Mouse (Mus musculus) stomach, embryonic 16.5 days (tissue): ENCODE measurements around the gene Tapbp. TPM values are rescaled to one million over a fixed set of nuclear protein-coding genes. Genes with fewer than 3 reads are reported as not detected.

Source experiments
- ATAC-seq: fragments of 200-750 bp; cut with Nextera tagmentation; 2 replicates; pipeline ENCODE4 v1.8.0; 2017; ENCODE audit warnings: moderate number of reproducible peaks, moderate TSS enrichment; ENCODE audit not compliant: insufficient read depth, low FRiP score
- H3K27ac ChIP-seq: fragments of 300-500 bp; sonication (generic); 2 replicates; pipeline ENCODE4 v1.5.1; 2014; ENCODE audit warnings: low read length
- H3K27me3 ChIP-seq: fragments of 300-500 bp; sonication (generic); 2 replicates; pipeline ENCODE4 v1.6.1; 2014; ENCODE audit warnings: low read length, control low read depth, mixed read lengths; ENCODE audit not compliant: control insufficient read depth, insufficient read depth
- H3K36me3 ChIP-seq: fragments of 300-500 bp; sonication (generic); 2 replicates; pipeline ENCODE4 v1.6.1; 2014; ENCODE audit warnings: low read length; ENCODE audit not compliant: control insufficient read depth, insufficient read depth
- H3K4me1 ChIP-seq: fragments of 300-500 bp; sonication (generic); 2 replicates; pipeline ENCODE4 v1.6.1; 2014; ENCODE audit warnings: low read length, control low read depth, mixed read lengths; ENCODE audit not compliant: control insufficient read depth, insufficient read depth
- H3K4me2 ChIP-seq: fragments of 300-500 bp; sonication (generic); 2 replicates; pipeline ENCODE4 v1.6.1; 2014; ENCODE audit warnings: low read depth, low read length, mixed read lengths
- H3K4me3 ChIP-seq: fragments of 300-500 bp; sonication (generic); replicated peaks from 2 replicates; pipeline ENCODE4 v1.5.1; 2014; ENCODE audit warnings: mild to moderate bottlenecking, low read length
- H3K9ac ChIP-seq: fragments of 300-500 bp; sonication (generic); 2 replicates; pipeline ENCODE4 v1.6.1; 2014; ENCODE audit warnings: low read length
- H3K9me3 ChIP-seq: fragments of 300-500 bp; sonication (generic); replicated peaks from 2 replicates; pipeline ENCODE4 v1.6.1; 2016; ENCODE audit warnings: low read length, control low read depth; ENCODE audit not compliant: control insufficient read depth
- WGBS: fragments of 180-500 bp; shearing (Covaris S2); extraction: QIAGEN DNeasy Blood & Tissue Kit; methylation state at CpG from one replicate; pipeline ENCODE4 v1.1.7; 2014; 5-methylcytosine and 5-hydroxymethylcytosine counted together
- polyA plus RNA-seq: library from polyadenylated mRNA; unstranded; fragments of >200 nt; fragmentation: Nextera tagmentation; extraction: Ambion mirVana; gene quantifications from 2 replicates; pipeline ENCODE4 v1.2.1, GENCODE M21; 2015

Gene Tapbp
- polyA plus RNA-seq, 1 experiment from 2014 or later = 58.4 TPM

DNA sequence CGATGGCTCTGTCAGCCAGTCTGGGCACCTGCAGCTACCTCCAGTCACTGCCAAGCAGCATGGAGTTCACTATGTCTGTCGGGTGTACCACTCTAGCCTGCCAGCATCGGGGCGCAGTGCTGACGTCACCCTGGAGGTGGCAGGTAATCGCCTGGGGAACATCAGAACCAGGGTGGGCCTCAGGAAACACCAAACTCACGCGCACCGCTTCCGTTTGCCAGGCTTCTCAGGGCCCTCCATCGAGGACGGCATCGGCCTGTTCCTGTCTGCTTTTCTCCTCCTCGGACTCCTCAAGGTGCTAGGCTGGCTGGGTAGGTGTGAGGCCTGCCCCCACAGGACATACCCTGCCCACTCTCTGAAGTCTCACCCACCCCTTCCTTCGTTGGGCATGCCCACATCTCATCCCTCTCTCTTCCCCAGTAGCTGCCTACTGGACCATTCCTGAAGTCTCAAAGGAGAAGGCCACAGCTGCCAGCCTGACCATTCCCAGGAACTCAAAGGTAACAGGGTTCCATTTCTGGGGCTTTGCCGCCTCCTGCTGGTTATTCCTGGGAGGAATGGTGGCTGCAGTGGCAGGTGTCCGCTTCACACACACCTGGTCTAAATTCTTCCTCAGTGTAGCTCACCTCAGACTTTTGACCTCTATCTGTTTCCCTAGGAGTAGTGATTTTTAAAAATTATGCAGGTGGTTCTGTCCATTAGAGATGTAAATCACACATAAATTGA, 10.7 kb downstream of the Tapbp start:
- Histone ChIP-seq H3K4me1 (peaks cover 17% of the 10 kb centered on the region), H3K4me3 (no peak overlapping the region), H3K4me2 (no peak overlapping the region), H3K9me3 (no peaks in the 10 kb centered on the region), H3K27me3 (no peaks in the 10 kb centered on the region), H3K27ac (no peak overlapping the region), H3K9ac (no peak overlapping the region), H3K36me3 (no peaks in the 10 kb centered on the region)
- 74% methylated on average over 17 of the region's 17 CpGs for WGBS
- no peak for ATAC-seq

DNA sequence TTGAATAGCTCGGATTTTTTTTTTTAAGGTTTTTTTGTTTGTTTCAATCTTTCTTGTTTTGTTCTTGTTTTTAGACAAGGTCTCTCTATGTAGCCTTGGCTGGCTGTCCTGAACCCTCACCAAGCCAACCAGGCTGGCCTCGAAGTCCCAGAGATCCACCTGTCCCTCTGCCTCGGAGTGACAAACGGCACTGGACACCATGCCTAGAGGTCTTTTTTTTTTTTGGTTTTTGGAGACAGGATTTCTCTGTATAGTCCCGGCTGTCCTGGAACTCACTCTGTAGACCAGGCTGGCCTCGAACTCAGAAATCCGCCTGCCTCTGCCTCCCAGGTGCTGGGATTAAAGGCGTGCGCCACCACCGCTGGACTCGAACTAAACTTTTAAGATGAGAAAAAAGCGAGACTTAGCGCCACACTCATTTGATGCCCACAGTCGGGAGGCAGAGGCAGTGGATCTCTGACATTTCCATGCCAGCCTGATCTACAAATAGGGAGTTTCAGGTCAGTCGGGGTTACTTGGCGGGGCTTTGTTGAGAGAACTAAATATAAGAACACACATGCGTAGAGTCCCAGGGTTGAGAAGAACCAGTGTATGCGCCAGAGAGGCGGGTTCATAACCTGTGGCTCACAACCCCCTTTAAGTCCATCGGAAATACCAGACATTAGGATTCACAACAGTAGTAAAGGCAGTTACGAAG, 12.7 kb downstream of the Tapbp start:
- Histone ChIP-seq H3K4me2 (peak overlapping the region; percentile 68), H3K4me3 (peak overlapping the region; percentile 63), H3K36me3 (no peaks in the 10 kb centered on the region), H3K4me1 (peaks cover 19% of the 10 kb centered on the region), H3K9ac (peak overlapping the region; percentile 82), H3K27me3 (no peaks in the 10 kb centered on the region), H3K27ac (no peak overlapping the region), H3K9me3 (no peaks in the 10 kb centered on the region)
- WGBS = 58% methylated on average over 21 of the region's 21 CpGs
- ATAC-seq = no peak

DNA sequence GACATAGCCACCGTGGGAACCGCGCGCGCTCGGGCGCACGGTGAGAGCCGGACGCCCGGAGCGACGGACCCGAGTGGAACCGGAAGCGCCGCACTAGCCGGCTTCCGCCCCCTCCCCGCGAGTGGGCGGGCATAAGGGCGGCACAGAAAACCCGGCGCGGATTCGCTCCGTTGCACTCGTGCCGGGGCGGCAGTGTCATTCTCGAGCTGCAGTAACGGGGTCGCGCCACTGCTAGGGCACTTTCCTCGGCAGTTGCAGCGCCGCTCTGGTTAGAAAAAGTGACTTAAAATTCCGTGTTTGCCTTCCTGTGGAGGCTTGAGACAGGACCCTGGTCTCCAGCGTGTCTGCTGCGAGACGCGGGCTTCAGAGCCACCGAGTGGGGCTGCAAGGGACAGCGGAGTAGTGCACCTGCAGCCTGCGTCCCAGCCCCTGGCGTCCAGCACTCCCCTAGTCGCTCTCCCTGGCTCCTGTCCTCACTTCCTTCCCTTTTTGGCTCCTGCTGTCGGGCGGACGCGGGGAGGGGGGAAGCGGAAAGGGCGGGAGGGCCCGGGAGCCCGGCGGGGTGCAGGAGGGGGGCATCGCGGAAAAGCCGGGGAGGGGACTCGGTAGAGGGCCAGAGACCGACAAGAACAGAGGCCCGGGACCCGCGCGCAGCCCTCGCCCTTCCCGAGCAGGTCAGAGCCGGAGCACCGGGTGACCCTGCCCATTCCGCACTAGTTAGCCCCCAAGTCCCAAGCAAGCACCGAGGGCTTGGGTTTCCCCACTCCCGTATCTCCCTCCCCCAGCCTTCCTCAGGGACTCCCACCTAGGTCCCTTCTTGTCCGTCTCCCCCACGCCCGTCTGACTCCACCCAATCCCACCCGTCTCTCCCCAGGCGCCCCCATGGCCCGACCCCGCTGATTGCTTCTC, 13.9 kb downstream of the Tapbp start, which contains the start of gene Rgl2:
Gene Rgl2, plus strand, starts transcription at position 173 of the 909 bp plus-strand sequence.
- H3K9ac ChIP-seq = peak within 1 kb of the TSS; percentile 82
- ATAC-seq = peak; percentile 89
- under 1% methylated on average over 74 of the region's 80 CpGs for WGBS

DNA sequence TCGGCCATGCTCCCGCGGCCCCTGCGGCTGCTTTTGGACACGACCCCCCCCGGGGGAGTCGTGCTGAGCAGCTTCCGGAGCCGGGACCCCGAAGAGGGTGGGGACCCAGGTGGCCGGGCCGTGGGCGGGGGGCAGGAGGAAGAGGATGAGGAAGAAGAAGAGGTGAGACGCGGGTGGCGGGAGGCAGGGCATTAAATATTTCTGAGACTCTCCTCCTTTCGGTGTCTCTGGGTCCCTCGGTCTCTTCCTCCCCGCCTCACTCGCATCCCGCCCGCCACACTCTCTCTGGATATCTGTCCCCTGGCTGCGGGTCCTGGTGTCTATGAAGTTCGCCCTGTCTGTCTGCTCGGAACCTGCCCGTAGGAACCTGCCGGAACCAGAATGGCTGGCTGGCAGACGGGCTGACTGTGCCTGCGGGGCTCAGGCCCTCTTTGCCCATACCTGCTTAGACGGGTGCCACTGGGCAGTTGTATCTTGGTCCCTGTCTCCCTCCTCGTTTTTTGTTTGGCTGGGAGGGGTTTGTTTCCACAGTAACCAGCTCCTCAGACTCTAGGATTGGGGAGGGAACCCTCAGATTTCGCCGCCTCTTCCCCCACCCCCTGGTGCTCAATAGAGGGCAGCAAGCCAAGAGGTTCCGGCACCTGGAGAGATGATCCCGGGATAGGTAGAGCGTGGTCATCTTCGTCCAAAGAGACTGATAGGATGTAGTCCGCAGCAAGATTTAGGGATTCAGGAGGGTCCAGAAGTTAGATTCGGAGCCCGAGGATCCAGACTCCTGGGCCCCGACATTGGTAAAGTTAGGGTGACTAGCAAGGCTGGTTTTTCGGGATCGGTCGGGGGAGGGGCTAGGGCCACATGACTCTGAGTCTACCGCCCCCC, 14.8 kb downstream of the Tapbp start:
- WGBS = under 1% methylated on average over 42 of the region's 45 CpGs
- Histone ChIP-seq H3K27ac (peak overlapping the region; percentile 99), H3K36me3 (0 out of 2 replicates have a peak, but pooled peaks cover 3% of the 10 kb centered on the region), H3K9me3 (no peaks in the 10 kb centered on the region), H3K4me1 (peaks cover 19% of the 10 kb centered on the region), H3K9ac (peak overlapping the region; percentile 82), H3K4me3 (peak overlapping the region; percentile 63), H3K4me2 (peak overlapping the region; percentile 68), H3K27me3 (no peaks in the 10 kb centered on the region)
- ATAC-seq = peak; percentile 19; the same call in 1 of the 2 replicates

More for the DNA sequence above, 13.9 kb downstream of the Tapbp start, which contains the start of gene Rgl2:
- Histone ChIP-seq H3K4me3 (peak within 1 kb of the TSS; percentile 63), H3K4me2 (peak within 1 kb of the TSS; percentile 68), H3K9me3 (no peaks in the 10 kb centered on the region), H3K4me1 (peaks cover 19% of the 10 kb centered on the region), H3K27ac (peak within 1 kb of the TSS; percentile 99), H3K36me3 (no peaks in the 10 kb centered on the region), H3K27me3 (no peaks in the 10 kb centered on the region)

- H3K36me3 ChIP-seq = 0 out of 2 replicates have a peak, but pooled peaks cover 8% of the 10 kb centered on the region
- peak overlapping the region; percentile 82 for H3K9ac ChIP-seq
- ATAC-seq = no peak
- WGBS = 36% methylated on average over 18 of the region's 18 CpGs
- H3K27ac ChIP-seq = peak overlapping the region; percentile 99
- no peaks in the 10 kb centered on the region for H3K9me3 ChIP-seq
- H3K4me2 ChIP-seq = peak overlapping the region; percentile 68
- H3K4me1 ChIP-seq = peaks cover 19% of the 10 kb centered on the region
- H3K4me3 ChIP-seq = peak overlapping the region; percentile 63
- no peaks in the 10 kb centered on the region for H3K27me3 ChIP-seq
These were observed 15.6 kb downstream of the Tapbp start for GRCm38 (mm10) chr17:33931159-33931866.

DNA sequence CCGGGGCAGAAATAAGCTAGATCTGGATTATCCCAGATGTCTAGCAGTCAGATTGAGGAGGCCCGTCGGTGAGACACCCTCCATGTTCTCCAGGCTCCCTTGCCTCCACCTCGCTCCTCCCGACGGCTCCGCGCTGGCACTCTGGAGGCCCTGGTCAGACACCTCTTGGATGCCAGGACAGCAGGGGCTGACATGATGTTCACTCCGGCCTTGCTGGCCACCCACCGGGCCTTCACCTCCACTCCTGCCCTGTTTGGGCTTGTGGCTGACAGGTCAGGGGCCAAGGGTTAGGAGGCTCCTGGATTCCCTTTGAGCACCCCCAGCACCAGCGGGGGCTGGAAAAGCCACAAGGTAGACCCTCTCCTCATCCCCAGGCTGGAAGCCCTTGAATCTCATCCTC, 16.2 kb downstream of the Tapbp start:
- peak overlapping the region; percentile 21; the same call in 1 of the 2 replicates for H3K9ac ChIP-seq
- no peak for ATAC-seq
- H3K4me2 ChIP-seq = peak overlapping the region; percentile 68; the same call in 1 of the 2 replicates
- 94% methylated on average over 11 of the region's 11 CpGs for WGBS
- H3K4me3 ChIP-seq = peak overlapping the region; percentile 63; the same call in 1 of the 2 replicates
- 0 out of 2 replicates have a peak, but pooled peaks cover 8% of the 10 kb centered on the region for H3K36me3 ChIP-seq
- peaks cover 19% of the 10 kb centered on the region for H3K4me1 ChIP-seq
- no peaks in the 10 kb centered on the region for H3K9me3 ChIP-seq
- no peaks in the 10 kb centered on the region for H3K27me3 ChIP-seq
- no peak overlapping the region for H3K27ac ChIP-seq

DNA sequence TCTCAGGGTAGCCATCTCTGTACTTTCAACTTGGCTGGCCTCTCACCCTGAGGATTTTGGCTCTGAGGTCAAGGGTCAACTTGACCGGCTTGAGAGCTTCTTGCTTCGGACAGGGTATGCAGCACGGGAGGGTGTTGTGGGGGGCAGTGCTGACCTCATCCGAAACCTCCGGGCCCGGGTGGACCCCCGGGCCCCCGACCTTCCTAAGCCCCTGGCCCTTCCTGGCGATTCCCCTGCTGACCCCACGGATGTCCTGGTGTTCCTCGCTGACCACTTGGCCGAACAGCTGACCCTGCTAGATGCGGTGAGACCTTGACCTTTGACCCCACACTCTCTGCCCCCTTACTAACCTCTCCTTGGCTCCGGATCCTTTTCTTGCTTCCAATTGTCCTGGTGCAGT, 16.7 kb downstream of the Tapbp start:
- H3K4me2 ChIP-seq = no peak overlapping the region
- H3K9ac ChIP-seq = no peak overlapping the region
- no peaks in the 10 kb centered on the region for H3K9me3 ChIP-seq
- H3K27ac ChIP-seq = no peak overlapping the region
- no peak overlapping the region for H3K4me3 ChIP-seq
- H3K36me3 ChIP-seq = 0 out of 2 replicates have a peak, but pooled peaks cover 8% of the 10 kb centered on the region
- peaks cover 19% of the 10 kb centered on the region for H3K4me1 ChIP-seq
- 85% methylated on average over 14 of the region's 14 CpGs for WGBS
- no peak for ATAC-seq
- H3K27me3 ChIP-seq = no peaks in the 10 kb centered on the region
